Mouse (Mus musculus) adipocyte (in vitro differentiated cells): ENCODE measurements at regions not wholly inside any gene's neighbourhood (a gene's known extent, or its start where the extent isn't known, plus 50 kb on each side); places are given as distances from the start of the nearest gene placed in this dataset.

Experiments used
- DNase-seq: peaks from one replicate; pipeline ENCODE4 v3.0.0-alpha.2; 2016; ENCODE audit warnings: low spot score

GRCm38 (mm10) chr3:58146762-58147161 lies 267.8 kb upstream of the Tsc22d2 start:
- DNase-seq, result no peak

DNA sequence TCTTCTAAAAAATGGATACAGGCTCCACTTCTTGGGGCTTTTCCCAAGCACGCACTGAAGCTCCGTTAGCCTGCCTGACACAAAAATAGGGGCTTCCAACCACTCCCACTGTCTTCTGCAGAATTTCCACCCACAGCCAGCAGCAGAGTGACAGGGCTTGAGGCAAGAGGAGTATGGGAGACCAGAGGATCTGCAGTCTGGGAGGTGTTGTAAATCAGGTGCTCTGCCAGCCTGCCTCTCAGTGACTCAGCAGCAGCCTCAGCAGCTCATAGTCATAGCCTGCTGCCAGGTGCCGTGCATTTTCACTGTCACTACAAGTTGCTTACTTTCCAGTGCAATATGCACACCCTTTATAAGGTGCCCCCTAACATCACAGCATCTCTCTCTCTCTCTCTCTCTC lies 261.4 kb upstream of the Tsc22d2 start:
- DNase-seq, result no peak

DNA sequence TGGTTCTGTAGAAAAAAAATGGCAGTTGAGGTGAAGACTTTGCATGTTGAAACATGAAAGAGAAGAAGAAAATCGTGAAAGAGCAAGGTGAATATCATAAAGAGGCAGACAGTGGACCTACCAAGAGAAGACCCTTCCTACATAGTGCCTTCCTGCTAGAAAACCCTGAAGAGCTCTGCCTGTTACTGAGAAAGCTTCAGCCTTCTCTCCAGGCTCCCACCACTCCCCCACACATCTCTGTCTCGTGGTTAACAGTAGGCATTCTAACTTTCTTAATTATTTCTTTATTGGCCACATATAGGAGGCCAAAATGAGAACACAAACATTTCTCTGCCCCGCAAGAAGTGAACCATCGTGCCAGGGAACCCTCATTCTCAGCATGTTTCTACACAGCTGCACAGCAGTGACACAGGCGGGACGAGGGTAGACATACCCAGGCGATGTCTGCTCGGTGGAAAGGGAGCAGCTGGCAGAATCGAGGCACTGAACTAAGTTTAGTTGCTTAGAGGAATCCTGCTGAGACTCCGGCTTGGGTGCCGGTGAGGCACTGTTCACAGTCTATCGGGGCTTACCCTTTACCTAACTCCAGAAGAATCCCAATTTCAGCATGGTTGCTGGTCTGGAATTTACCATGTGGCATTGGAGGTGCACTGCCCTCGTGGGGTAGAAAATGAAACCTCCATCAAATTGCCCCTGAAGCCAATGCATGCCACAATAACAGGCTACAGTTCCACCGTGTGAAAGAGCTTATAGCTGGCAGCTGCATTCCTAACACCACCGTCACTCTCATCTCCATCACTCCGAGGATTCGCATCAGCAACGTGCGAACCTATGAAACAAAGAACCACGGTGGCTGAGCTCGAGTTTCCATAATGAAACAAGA lies 260.4 kb upstream of the Tsc22d2 start:
- no peak for DNase-seq

- DNase-seq, result peak; percentile 51
Measured at GRCm38 (mm10) chr3:58159384-58159783, 255.1 kb upstream of the Tsc22d2 start.

DNA sequence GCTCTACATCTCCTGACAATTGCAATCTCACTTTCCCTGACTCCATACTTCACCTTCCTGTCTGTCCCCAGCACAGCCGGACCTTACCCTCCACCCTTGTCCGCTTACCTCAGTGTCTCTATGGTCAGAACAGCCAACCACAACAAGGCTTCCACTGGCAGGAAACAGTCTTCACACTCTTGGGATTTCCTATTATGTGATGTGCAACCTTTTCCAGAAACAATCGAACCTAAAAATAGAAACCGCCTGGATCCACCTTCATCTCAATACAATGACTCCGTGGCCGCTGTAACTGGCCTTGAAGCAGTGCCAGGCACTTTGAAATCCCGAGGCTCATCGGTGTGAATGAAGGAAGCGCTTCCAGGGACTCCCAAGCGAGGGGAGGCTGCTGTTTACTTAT lies 252.3 kb upstream of the Tsc22d2 start:
- no peak for DNase-seq

DNA sequence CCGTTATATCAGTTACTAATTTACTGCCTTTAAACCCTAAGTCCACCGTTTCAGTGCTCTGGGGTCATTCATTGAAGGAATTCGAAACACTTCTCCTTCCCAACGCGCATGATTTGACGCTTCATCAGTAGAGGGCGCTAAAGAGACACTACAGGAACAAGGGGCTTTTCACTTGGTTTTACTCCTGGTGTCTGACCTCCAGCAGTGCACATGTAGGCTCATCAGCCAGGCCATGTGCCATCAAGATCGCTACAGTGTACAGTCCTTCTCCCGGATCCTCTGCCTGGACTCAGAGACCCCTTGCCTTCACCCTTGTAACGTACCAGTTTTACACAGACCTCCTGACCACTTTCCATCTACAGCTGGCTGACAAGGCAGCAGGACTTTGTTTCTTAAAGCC lies 250.7 kb upstream of the Tsc22d2 start:
- DNase-seq, result peak; percentile 90

DNA sequence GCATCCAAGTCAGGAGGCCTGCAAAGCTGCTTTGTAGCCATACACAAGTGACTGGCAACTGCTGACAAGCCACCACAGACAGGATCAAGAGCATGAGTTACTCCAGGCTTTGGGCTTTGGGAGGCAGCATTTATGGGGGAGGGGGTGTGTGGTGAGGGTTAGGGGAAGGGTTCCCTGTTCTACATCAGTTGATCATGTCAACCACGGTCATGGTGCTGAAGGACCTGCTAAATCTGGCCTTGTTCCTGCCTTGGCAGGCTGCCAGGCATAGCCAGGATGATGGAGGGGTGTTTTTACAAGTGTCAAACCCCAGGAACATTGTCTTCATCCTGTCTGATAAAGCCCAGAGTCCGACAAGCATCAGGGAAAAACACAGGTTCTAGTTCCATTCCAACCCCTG lies 247.9 kb upstream of the Tsc22d2 start:
- DNase-seq, result no peak

- no peak for DNase-seq
Measured at GRCm38 (mm10) chr3:58167121-58167520, 247.4 kb upstream of the Tsc22d2 start.

GRCm38 (mm10) chr3:58167761-58168290 lies 246.7 kb upstream of the Tsc22d2 start:
- DNase-seq, result no peak

GRCm38 (mm10) chr3:58168522-58169185 lies 245.9 kb upstream of the Tsc22d2 start:
- peak; percentile 71 for DNase-seq

DNA sequence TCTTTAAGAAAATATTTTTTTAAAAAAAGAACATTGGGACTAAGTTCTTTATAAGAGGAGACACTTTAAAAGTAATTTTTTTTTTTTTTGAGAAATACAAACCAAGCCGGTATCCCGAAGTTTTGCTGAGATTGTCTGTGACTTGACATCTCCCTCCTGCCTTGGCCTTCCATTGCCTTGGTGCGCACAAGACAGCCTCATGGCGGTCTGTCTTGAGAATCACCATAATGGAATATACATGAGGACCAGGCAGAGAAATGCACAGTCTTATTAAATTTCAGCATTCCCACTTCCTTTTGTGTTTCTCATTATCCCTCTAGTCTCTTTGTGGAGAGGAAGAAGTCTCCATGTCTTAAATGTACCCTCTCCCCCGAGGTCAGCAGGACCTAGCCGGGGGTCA lies 244.7 kb upstream of the Tsc22d2 start:
- DNase-seq, result no peak

DNA sequence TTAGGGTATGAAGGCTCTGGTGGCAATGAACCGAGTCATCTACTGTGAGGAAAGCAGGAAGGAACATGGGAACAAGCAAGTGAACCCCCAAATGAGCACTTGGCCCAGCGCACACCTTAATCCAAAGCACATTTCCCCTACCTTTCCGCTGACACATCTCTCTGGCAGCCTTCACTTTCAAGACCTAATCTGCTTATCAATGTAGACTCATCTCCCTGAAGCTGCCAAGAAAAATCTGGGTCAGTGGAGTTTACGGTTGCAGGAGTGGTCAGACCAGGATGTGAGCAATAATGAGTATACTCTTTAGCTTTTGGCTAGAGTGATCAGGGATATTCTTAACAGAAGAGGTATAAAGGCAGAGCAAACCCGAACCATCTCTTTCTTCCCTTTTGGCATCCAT lies 242.4 kb upstream of the Tsc22d2 start:
- no peak for DNase-seq

- peak; percentile 54 for DNase-seq
Measured at GRCm38 (mm10) chr3:58173821-58174220, 240.7 kb upstream of the Tsc22d2 start.

GRCm38 (mm10) chr3:58181715-58182114 lies 232.8 kb upstream of the Tsc22d2 start:
- DNase-seq, result no peak

DNA sequence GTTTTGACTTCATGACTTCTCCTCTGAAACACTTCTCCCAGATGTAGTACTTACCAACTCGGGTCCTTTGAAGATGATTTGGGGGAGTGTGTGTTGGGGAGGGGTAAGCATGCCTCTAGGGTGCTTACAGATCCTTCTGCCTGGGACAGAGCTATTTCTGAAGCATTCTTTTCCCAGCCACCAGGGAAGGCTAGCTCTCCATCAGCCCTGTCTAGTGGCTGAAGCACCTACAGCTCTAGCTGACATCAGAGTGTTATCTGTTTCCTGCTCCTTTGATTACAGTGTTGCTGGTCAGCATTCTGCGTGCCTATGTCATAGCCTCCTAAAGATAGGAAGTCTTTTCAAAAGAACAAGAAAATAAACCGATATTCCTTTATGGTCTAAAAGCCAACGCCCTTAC lies 232.2 kb upstream of the Tsc22d2 start:
- DNase-seq, result no peak

GRCm38 (mm10) chr3:58183279-58183678 lies 231.2 kb upstream of the Tsc22d2 start:
- DNase-seq, result peak; percentile 38

GRCm38 (mm10) chr3:58200462-58200861 lies 214.1 kb upstream of the Tsc22d2 start:
- DNase-seq, result no peak

DNA sequence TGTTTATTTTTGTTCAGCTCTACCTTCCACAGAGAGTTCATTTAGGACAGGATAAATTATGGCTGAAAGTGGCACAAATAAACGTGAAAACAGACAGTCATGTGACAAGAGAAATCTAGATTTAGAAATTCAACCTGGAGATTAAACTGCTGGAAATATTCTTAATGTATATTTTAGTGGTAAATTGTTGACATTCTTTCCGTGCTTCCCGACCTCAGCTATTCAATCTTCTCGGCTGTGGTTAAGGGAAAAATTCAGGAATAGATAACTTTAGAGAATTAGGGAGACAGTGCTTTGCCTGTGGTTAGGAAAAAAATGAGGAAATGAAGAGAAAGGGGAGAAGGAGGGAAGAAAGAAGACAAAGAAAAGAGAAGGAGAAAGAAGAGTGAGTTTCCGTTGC lies 211.7 kb upstream of the Tsc22d2 start:
- no peak for DNase-seq

DNA sequence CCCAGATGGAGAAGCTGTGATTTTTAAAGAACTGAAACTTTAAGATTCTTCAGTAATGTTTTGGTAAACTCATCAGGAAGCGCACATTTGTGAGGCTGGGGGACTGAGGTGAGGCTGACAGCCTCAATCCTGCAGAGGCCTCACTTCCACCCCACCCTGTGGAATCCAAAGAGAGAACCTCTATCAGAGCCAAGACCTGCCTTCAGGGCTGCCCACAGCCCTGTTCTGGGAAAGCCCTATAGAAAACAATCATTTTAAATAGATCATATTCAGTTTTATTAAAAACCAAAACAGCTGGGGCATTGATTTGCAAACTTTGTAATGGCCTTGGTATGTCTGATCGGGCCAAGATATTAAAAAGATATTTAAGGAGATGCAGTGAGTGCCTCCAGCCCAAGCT lies 210.7 kb upstream of the Tsc22d2 start:
- no peak for DNase-seq

DNA sequence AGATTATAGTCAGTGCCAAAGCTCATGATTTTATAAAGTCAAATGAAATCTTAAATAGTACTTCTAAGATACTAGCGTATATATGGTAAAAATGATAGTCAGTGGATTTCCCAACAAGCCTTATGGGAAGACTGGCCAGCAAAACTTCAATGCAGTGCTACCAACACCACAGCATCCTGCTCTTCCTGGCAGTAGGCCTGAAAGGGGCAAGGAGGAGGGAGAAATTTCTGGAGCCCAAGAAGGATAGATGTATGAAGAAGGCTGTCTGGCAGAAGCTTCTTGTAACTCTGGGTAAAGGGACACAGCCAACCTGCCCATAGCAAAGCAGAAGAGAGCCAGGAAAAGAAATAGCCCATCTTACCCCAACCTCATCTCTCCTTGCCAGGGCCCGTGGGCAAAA lies 209.0 kb upstream of the Tsc22d2 start:
- peak; percentile 69 for DNase-seq

GRCm38 (mm10) chr3:58206776-58207398 lies 207.6 kb upstream of the Tsc22d2 start:
- DNase-seq, result peak; percentile 84

GRCm38 (mm10) chr3:58211016-58211415 lies 203.5 kb upstream of the Tsc22d2 start:
- no peak for DNase-seq

DNA sequence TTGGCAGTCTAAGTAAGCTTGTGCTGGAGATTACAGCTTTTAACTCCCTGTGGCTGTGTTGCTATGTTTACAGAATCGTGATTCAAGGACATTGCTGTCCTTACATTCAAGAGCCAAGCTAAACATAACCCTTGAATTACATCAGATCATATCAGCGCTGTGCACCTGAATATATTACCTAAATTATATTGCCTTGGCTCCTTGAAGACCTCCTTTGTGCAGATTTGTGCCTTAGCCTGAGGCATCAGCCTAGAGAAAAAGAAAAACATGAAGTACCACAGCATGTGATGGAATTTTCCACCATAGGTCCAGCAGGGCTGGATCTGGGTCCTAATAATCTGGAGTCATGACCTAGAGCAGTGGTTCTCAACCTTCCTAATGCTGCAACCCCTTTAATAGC lies 189.8 kb upstream of the Tsc22d2 start:
- no peak for DNase-seq
